Mouse (Mus musculus) heart, postnatal 0 days (tissue): ENCODE results near the gene Rpl23. TPM values are rescaled to one million over a fixed set of nuclear protein-coding genes. Genes with fewer than 3 reads are reported as not detected.
A peak's percentile ranks its signal among the peaks of the same experiment; 100 is the strongest.

Experiments used
- ATAC-seq: fragments of 200-750 bp; cut with Nextera tagmentation; 2 replicates; pipeline ENCODE4 v1.8.0; 2017; ENCODE audit warnings: low read depth, moderate number of reproducible peaks, moderate library complexity; ENCODE audit not compliant: insufficient read depth
- DNase-seq: peaks from one replicate; pipeline ENCODE4 v3.0.0-alpha.2; 2016; ENCODE audit warnings: low spot score
- H3K27ac ChIP-seq: fragments of 300-500 bp; sonication (generic); 2 replicates; pipeline ENCODE4 v1.5.1; 2014; ENCODE audit warnings: low read depth, mild to moderate bottlenecking
- H3K27me3 ChIP-seq: fragments of 300-500 bp; sonication (generic); 2 replicates; pipeline ENCODE4 v1.6.1; 2014; ENCODE audit warnings: low read length, mixed read lengths; ENCODE audit not compliant: control insufficient read depth, insufficient read depth
- H3K36me3 ChIP-seq: fragments of 300-500 bp; sonication (generic); replicated peaks from 2 replicates; pipeline ENCODE4 v1.6.1; 2014; ENCODE audit warnings: low read length, mixed read lengths; ENCODE audit not compliant: control insufficient read depth, insufficient read depth
- H3K4me1 ChIP-seq: fragments of 300-500 bp; sonication (generic); 2 replicates; pipeline ENCODE4 v1.6.1; 2014; ENCODE audit warnings: antibody characterized with exemption; ENCODE audit not compliant: control insufficient read depth, insufficient read depth
- H3K4me2 ChIP-seq: fragments of 300-500 bp; sonication (generic); 2 replicates; pipeline ENCODE4 v1.6.1; 2014; ENCODE audit warnings: low read depth, mild to moderate bottlenecking, low read length, moderate library complexity
- H3K4me3 ChIP-seq: fragments of 300-500 bp; sonication (generic); 2 replicates; pipeline ENCODE4 v1.5.1; 2014; ENCODE audit warnings: low read depth, low read length
- H3K9ac ChIP-seq: fragments of 300-500 bp; sonication (generic); replicated peaks from 2 replicates; pipeline ENCODE4 v1.6.1; 2014; ENCODE audit warnings: low read depth, low read length, mixed read lengths
- H3K9me3 ChIP-seq: fragments of 300-500 bp; sonication (generic); replicated peaks from 2 replicates; pipeline ENCODE4 v1.6.1; 2016; ENCODE audit warnings: low read length; ENCODE audit not compliant: control insufficient read depth
- CTCF ChIP-seq: IDR thresholded peaks from 2 replicates; pipeline ENCODE4 v1.5.1; 2016; ENCODE audit warnings: antibody characterized with exemption, control low read depth, low read depth
- EP300 ChIP-seq: IDR thresholded peaks from 2 replicates; pipeline ENCODE4 v1.6.1; 2016; ENCODE audit warnings: antibody characterized with exemption, low read depth
- WGBS: fragments of 180-500 bp; shearing (Covaris S2); extraction: QIAGEN DNeasy Blood & Tissue Kit; methylation state at CpG from one replicate; pipeline ENCODE4 v1.1.7; 2014; 5-methylcytosine and 5-hydroxymethylcytosine counted together
- polyA plus RNA-seq: library from polyadenylated mRNA; unstranded; fragments of >200 nt; fragmentation: Nextera tagmentation; extraction: Ambion mirVana; gene quantifications from 2 replicates; pipeline ENCODE4 v1.2.1, GENCODE M21; 2015
- total RNA-seq: library from RNA; depleted of rRNA; stranded (reverse); fragments of >200 nt; gene quantifications from 2 replicates; pipeline ENCODE4 v1.2.3, GENCODE M21; 2014; ENCODE audit warnings: low replicate concordance; rRNA removed

Gene Rpl23
- total RNA-seq, result 192 and 208 TPM in 2 replicates
- 394 and 409 TPM in 2 replicates for polyA plus RNA-seq

DNA sequence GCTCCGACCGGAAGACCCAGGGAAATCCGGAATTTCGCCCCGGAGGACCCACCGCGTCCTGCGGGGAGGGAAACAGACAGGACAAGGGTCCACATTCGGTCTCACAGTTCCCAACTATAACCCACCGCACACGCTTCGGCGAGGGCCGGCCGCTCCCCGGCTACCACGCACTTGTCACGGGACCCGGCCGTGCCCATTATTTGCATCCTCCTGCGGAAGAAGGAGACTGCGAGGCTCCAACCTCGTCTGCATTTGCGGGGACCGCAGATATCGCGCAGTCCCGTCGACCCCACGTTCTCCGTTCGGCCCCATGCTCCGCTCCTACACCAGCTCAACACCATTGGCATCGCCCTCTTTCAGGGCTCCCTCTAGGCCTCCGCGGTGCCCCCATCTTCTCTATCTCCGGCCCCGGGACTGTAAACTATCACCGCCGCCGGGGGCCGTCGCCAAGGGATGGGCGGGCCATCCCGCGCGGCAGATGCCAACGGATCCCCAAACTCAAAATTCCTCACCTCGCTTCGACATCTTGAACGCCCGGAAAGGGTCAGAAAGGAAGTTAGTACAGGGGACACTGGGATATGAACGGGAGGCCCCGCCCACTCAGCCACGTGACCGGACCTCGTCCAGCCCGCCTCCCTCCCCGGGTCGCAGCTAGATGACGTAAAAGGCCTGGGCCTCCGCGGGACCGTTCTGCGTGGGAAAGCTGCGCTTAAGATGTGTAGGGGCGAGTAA lies at the start of gene Rpl23:
Gene Rpl23 (minus strand): TSS at position 606 of the 732 bp plus-strand sequence.
- H3K9me3 ChIP-seq, result no peaks in the 10 kb centered on the region
- peaks cover 4% of the 10 kb centered on the region; the same call in 1 of the 2 replicates for H3K4me1 ChIP-seq
- peak within 1 kb of the TSS; percentile 74 for H3K4me2 ChIP-seq
- ATAC-seq (peak; percentile 96), DNase-seq (peak; percentile 98)
- WGBS, result under 1% methylated on average over 63 of the region's 67 CpGs
- H3K4me3 ChIP-seq, result peak within 1 kb of the TSS; percentile 81
- H3K27ac ChIP-seq, result peak within 1 kb of the TSS; percentile 92
- H3K27me3 ChIP-seq, result no peaks in the 10 kb centered on the region
- H3K9ac ChIP-seq, result peak within 1 kb of the TSS; percentile 88
- no peak for TF ChIP-seq CTCF
- peak; percentile 87 for TF ChIP-seq EP300
- peaks cover 38% of the 10 kb centered on the region for H3K36me3 ChIP-seq

GRCm38 (mm10) chr11:97832001-97832400 lies 49.8 kb upstream of the Rpl23 start:
- WGBS, result 79% methylated on average over 11 of the region's 11 CpGs
- no peaks in the 10 kb centered on the region for H3K9me3 ChIP-seq
- no peak overlapping the region for H3K4me3 ChIP-seq
- ATAC-seq (no peak; the same call in 1 of the 2 replicates), DNase-seq (no peak)
- 0 out of 2 replicates have a peak, but pooled peaks cover 2% of the 10 kb centered on the region for H3K4me1 ChIP-seq
- peaks cover 54% of the 10 kb centered on the region for H3K36me3 ChIP-seq
- TF ChIP-seq CTCF (no peak), EP300 (no peak)
- H3K27me3 ChIP-seq, result no peaks in the 10 kb centered on the region
- H3K4me2 ChIP-seq, result no peak overlapping the region
- no peak overlapping the region; the same call in 1 of the 2 replicates for H3K9ac ChIP-seq
- no peak overlapping the region for H3K27ac ChIP-seq

GRCm38 (mm10) chr11:97830501-97830900 lies 48.3 kb upstream of the Rpl23 start:
- H3K4me1 ChIP-seq, result no peaks in the 10 kb centered on the region
- no peak overlapping the region for H3K4me3 ChIP-seq
- DNase-seq (no peak), ATAC-seq (no peak)
- H3K4me2 ChIP-seq, result no peak overlapping the region
- H3K27ac ChIP-seq, result no peak overlapping the region
- no peaks in the 10 kb centered on the region for H3K9me3 ChIP-seq
- TF ChIP-seq EP300 (no peak), CTCF (no peak)
- H3K9ac ChIP-seq, result no peak overlapping the region
- no peaks in the 10 kb centered on the region for H3K27me3 ChIP-seq
- WGBS, result 84% methylated on average over 6 of the region's 6 CpGs
- H3K36me3 ChIP-seq, result peaks cover 59% of the 10 kb centered on the region

GRCm38 (mm10) chr11:97829913-97830476 lies 47.8 kb upstream of the Rpl23 start:
- H3K9ac ChIP-seq, result no peak overlapping the region
- no peak overlapping the region for H3K4me3 ChIP-seq
- H3K4me2 ChIP-seq, result no peak overlapping the region
- ATAC-seq, result no peak
- WGBS, result 80% methylated on average over 12 of the region's 12 CpGs
- no peak for TF ChIP-seq CTCF
- no peak for TF ChIP-seq EP300
- no peak for DNase-seq
- H3K36me3 ChIP-seq, result peaks cover 62% of the 10 kb centered on the region
- H3K27ac ChIP-seq, result no peak overlapping the region
- no peaks in the 10 kb centered on the region for H3K4me1 ChIP-seq
- H3K27me3 ChIP-seq, result no peaks in the 10 kb centered on the region
- H3K9me3 ChIP-seq, result no peaks in the 10 kb centered on the region

GRCm38 (mm10) chr11:97829365-97829764 lies 47.1 kb upstream of the Rpl23 start:
- no peak overlapping the region for H3K4me3 ChIP-seq
- H3K27me3 ChIP-seq, result no peaks in the 10 kb centered on the region
- H3K9me3 ChIP-seq, result no peaks in the 10 kb centered on the region
- ATAC-seq, result no peak
- WGBS, result 65% methylated on average over 7 of the region's 7 CpGs
- H3K4me2 ChIP-seq, result no peak overlapping the region
- H3K4me1 ChIP-seq, result no peaks in the 10 kb centered on the region
- peaks cover 60% of the 10 kb centered on the region for H3K36me3 ChIP-seq
- no peak for TF ChIP-seq CTCF
- TF ChIP-seq EP300, result no peak
- no peak overlapping the region for H3K9ac ChIP-seq
- DNase-seq, result no peak
- no peak overlapping the region for H3K27ac ChIP-seq
